Mouse (Mus musculus): ENCODE measurements around the gene Anxa9. TPM values are rescaled to one million over a fixed set of nuclear protein-coding genes. Genes with fewer than 3 reads are reported as not detected.

Anxa9 gene
- polyA plus RNA-seq, 1 experiment from 2014 or later = 3.4 TPM

GRCm38 (mm10) chr3:95281216-95282126 is 25.5 kb downstream of the Anxa9 start, which contains the start of the genes Mindy1 and Prune1:
Gene Mindy1, plus strand, starts transcription at chr3:95281345.
Gene Prune1, minus strand, starts transcription at chr3:95282076.
- no peaks in the 10 kb centered on the region for H3K27me3 ChIP-seq (replicated peaks)
- no peaks in the 10 kb centered on the region for H3K36me3 ChIP-seq
- H3K27ac ChIP-seq = peak within 1 kb of the TSS; percentile 97
- WGBS = under 1% methylated on average over 53 of the region's 53 CpGs
- peak; percentile 89 for ATAC-seq (ENCODE audit: insufficient read depth, low FRiP score, low read depth)
- H3K9ac ChIP-seq = peak within 1 kb of the TSS; percentile 84
- H3K9me3 ChIP-seq = no peaks in the 10 kb centered on the region
- peaks cover 18% of the 10 kb centered on the region for H3K4me1 ChIP-seq
- H3K4me3 ChIP-seq (replicated peaks) = peak within 1 kb of the TSS; percentile 72
- H3K4me2 ChIP-seq = peak within 1 kb of the TSS; percentile 79

- H3K4me1 ChIP-seq = peaks cover 18% of the 10 kb centered on the region
- H3K9ac ChIP-seq = peak overlapping the region; percentile 72; the same call in 1 of the 2 replicates
- H3K36me3 ChIP-seq = no peaks in the 10 kb centered on the region
- no peak for ATAC-seq (ENCODE audit: insufficient read depth, low FRiP score, low read depth)
- H3K9me3 ChIP-seq = no peaks in the 10 kb centered on the region
- 10% methylated on average over 8 of the region's 8 CpGs for WGBS
- peak overlapping the region; percentile 79 for H3K4me2 ChIP-seq
- H3K27ac ChIP-seq = peak overlapping the region; percentile 82
- no peaks in the 10 kb centered on the region for H3K27me3 ChIP-seq (replicated peaks)
- H3K4me3 ChIP-seq (replicated peaks) = peak overlapping the region; percentile 68
These were observed 26.2 kb downstream of the Anxa9 start for GRCm38 (mm10) chr3:95280747-95281146.

- no peak overlapping the region for H3K4me3 ChIP-seq (replicated peaks)
- no peaks in the 10 kb centered on the region for H3K9me3 ChIP-seq
- no peak for ATAC-seq (ENCODE audit: insufficient read depth, low FRiP score, low read depth)
- no peaks in the 10 kb centered on the region for H3K27me3 ChIP-seq (replicated peaks)
- H3K36me3 ChIP-seq = no peaks in the 10 kb centered on the region
- peaks cover 5% of the 10 kb centered on the region; the same call in 1 of the 2 replicates for H3K4me1 ChIP-seq
- H3K9ac ChIP-seq = no peak overlapping the region
- no peak overlapping the region for H3K4me2 ChIP-seq
- WGBS = 83% methylated on average over 1 of the region's 1 CpGs
- H3K27ac ChIP-seq = no peak overlapping the region
These were observed 29.8 kb downstream of the Anxa9 start for GRCm38 (mm10) chr3:95277149-95277551.

GRCm38 (mm10) chr3:95276428-95276934 is 30.5 kb downstream of the Anxa9 start:
- Histone ChIP-seq H3K9me3 (no peaks in the 10 kb centered on the region), H3K4me3 (replicated peaks) (no peak overlapping the region), H3K27me3 (replicated peaks) (no peaks in the 10 kb centered on the region), H3K36me3 (no peaks in the 10 kb centered on the region), H3K27ac (no peak overlapping the region), H3K4me1 (peaks cover 5% of the 10 kb centered on the region; the same call in 1 of the 2 replicates), H3K4me2 (no peak overlapping the region), H3K9ac (no peak overlapping the region)
- whole genome bisulfite sequencing = 65% methylated on average over 5 of the region's 5 CpGs
- ATAC-seq (ENCODE audit: insufficient read depth, low FRiP score, low read depth) = no peak

GRCm38 (mm10) chr3:95275161-95275560 is 31.8 kb downstream of the Anxa9 start:
- H3K27ac ChIP-seq = no peak overlapping the region
- ATAC-seq (ENCODE audit: insufficient read depth, low FRiP score, low read depth) = no peak
- H3K36me3 ChIP-seq = no peaks in the 10 kb centered on the region

GRCm38 (mm10) chr3:95274453-95274852 is 32.5 kb downstream of the Anxa9 start:
- H3K9ac ChIP-seq = no peak overlapping the region
- H3K4me3 ChIP-seq (replicated peaks) = no peak overlapping the region
- H3K36me3 ChIP-seq = no peaks in the 10 kb centered on the region
- 90% methylated on average over 4 of the region's 4 CpGs for WGBS
- no peaks in the 10 kb centered on the region for H3K4me1 ChIP-seq
- no peaks in the 10 kb centered on the region for H3K9me3 ChIP-seq
- no peak for ATAC-seq (ENCODE audit: insufficient read depth, low FRiP score, low read depth)
- H3K27ac ChIP-seq = no peak overlapping the region
- no peak overlapping the region for H3K4me2 ChIP-seq
- H3K27me3 ChIP-seq (replicated peaks) = no peaks in the 10 kb centered on the region

More at GRCm38 (mm10) chr3:95275161-95275560, 31.8 kb downstream of the Anxa9 start:
- Histone ChIP-seq H3K27me3 (replicated peaks) (no peaks in the 10 kb centered on the region), H3K9me3 (no peaks in the 10 kb centered on the region), H3K9ac (no peak overlapping the region), H3K4me3 (replicated peaks) (no peak overlapping the region), H3K4me1 (peaks cover 3% of the 10 kb centered on the region; the same call in 1 of the 2 replicates), H3K4me2 (no peak overlapping the region)
- WGBS = 70% methylated on average over 6 of the region's 6 CpGs

- no peaks in the 10 kb centered on the region for H3K27me3 ChIP-seq (replicated peaks)
- no peaks in the 10 kb centered on the region for H3K36me3 ChIP-seq
- H3K27ac ChIP-seq = no peak overlapping the region
- H3K4me2 ChIP-seq = no peak overlapping the region
- ATAC-seq (ENCODE audit: insufficient read depth, low FRiP score, low read depth) = no peak
- no peak overlapping the region for H3K9ac ChIP-seq
- H3K4me1 ChIP-seq = no peaks in the 10 kb centered on the region
- no peaks in the 10 kb centered on the region for H3K9me3 ChIP-seq
- 85% methylated on average over 5 of the region's 5 CpGs for WGBS
- H3K4me3 ChIP-seq (replicated peaks) = no peak overlapping the region
These were observed 33.5 kb downstream of the Anxa9 start for GRCm38 (mm10) chr3:95273471-95273870.

GRCm38 (mm10) chr3:95270766-95271364 is 36.1 kb downstream of the Anxa9 start:
- H3K36me3 ChIP-seq = peaks cover 22% of the 10 kb centered on the region
- H3K9ac ChIP-seq = no peak overlapping the region
- no peak overlapping the region for H3K4me2 ChIP-seq
- 72% methylated on average over 12 of the region's 12 CpGs for WGBS
- no peaks in the 10 kb centered on the region for H3K4me1 ChIP-seq
- H3K9me3 ChIP-seq = no peaks in the 10 kb centered on the region
- no peak overlapping the region for H3K4me3 ChIP-seq (replicated peaks)
- peak; percentile 59 for ATAC-seq (ENCODE audit: insufficient read depth, low FRiP score, low read depth)
- H3K27me3 ChIP-seq (replicated peaks) = no peaks in the 10 kb centered on the region
- no peak overlapping the region for H3K27ac ChIP-seq

- Histone ChIP-seq H3K4me1 (no peaks in the 10 kb centered on the region), H3K4me2 (no peak overlapping the region), H3K27ac (no peak overlapping the region), H3K36me3 (peaks cover 22% of the 10 kb centered on the region), H3K4me3 (replicated peaks) (no peak overlapping the region), H3K9ac (no peak overlapping the region), H3K9me3 (no peaks in the 10 kb centered on the region), H3K27me3 (replicated peaks) (no peaks in the 10 kb centered on the region)
- no peak for ATAC-seq (ENCODE audit: insufficient read depth, low FRiP score, low read depth)
- WGBS = 81% methylated on average over 5 of the region's 5 CpGs
These were observed 37.2 kb downstream of the Anxa9 start for GRCm38 (mm10) chr3:95269789-95270188.

- H3K4me2 ChIP-seq = no peak overlapping the region
- H3K36me3 ChIP-seq = peaks cover 28% of the 10 kb centered on the region
These were observed 39.1 kb downstream of the Anxa9 start for GRCm38 (mm10) chr3:95267855-95268254.

GRCm38 (mm10) chr3:95266052-95266451 is 40.9 kb downstream of the Anxa9 start:
- Histone ChIP-seq H3K9ac (no peak overlapping the region), H3K4me3 (replicated peaks) (no peak overlapping the region), H3K36me3 (peaks cover 34% of the 10 kb centered on the region), H3K4me1 (no peaks in the 10 kb centered on the region), H3K4me2 (no peak overlapping the region), H3K27me3 (replicated peaks) (no peaks in the 10 kb centered on the region), H3K9me3 (no peaks in the 10 kb centered on the region), H3K27ac (no peak overlapping the region)
- 94% methylated on average over 3 of the region's 3 CpGs for WGBS
- no peak for ATAC-seq (ENCODE audit: insufficient read depth, low FRiP score, low read depth)

More at GRCm38 (mm10) chr3:95267855-95268254, 39.1 kb downstream of the Anxa9 start:
- no peaks in the 10 kb centered on the region for H3K4me1 ChIP-seq
- H3K9ac ChIP-seq = no peak overlapping the region
- no peak overlapping the region for H3K4me3 ChIP-seq (replicated peaks)
- no peak overlapping the region for H3K27ac ChIP-seq
- H3K27me3 ChIP-seq (replicated peaks) = no peaks in the 10 kb centered on the region
- ATAC-seq (ENCODE audit: insufficient read depth, low FRiP score, low read depth) = no peak
- H3K9me3 ChIP-seq = no peaks in the 10 kb centered on the region

GRCm38 (mm10) chr3:95264724-95265123 is 42.3 kb downstream of the Anxa9 start:
- H3K4me2 ChIP-seq = no peak overlapping the region
- 92% methylated on average over 1 of the region's 1 CpGs for WGBS
- H3K27ac ChIP-seq = no peak overlapping the region
- H3K4me3 ChIP-seq (replicated peaks) = no peak overlapping the region
- H3K4me1 ChIP-seq = no peaks in the 10 kb centered on the region
- H3K27me3 ChIP-seq (replicated peaks) = no peaks in the 10 kb centered on the region
- no peak overlapping the region for H3K9ac ChIP-seq
- ATAC-seq (ENCODE audit: insufficient read depth, low FRiP score, low read depth) = no peak
- peaks cover 37% of the 10 kb centered on the region for H3K36me3 ChIP-seq
- no peaks in the 10 kb centered on the region for H3K9me3 ChIP-seq
